Mouse (Mus musculus): Measurements from ENCODE around the gene Sgsm3. TPM values are rescaled to one million over a fixed set of nuclear protein-coding genes. Genes with fewer than 3 reads are reported as not detected.

Sgsm3 gene
- polyA plus RNA-seq, 1 experiment from 2014 or later = 31.1 TPM

GRCm38 (mm10) chr15:81010114-81010513 lies 32.5 kb downstream of the Sgsm3 start:
- H3K4me3 ChIP-seq (ENCODE audit: low read depth, low read length) = no peak overlapping the region
- H3K4me1 ChIP-seq (replicated peaks; ENCODE audit: control insufficient read depth, insufficient read depth, low read length) = no peaks in the 10 kb centered on the region
- H3K9me3 ChIP-seq (ENCODE audit: control insufficient read depth, low read length) = no peaks in the 10 kb centered on the region
- H3K4me2 ChIP-seq (ENCODE audit: low read depth, low read length, severe bottlenecking) = no peak overlapping the region
- H3K9ac ChIP-seq (ENCODE audit: low read length) = no peak overlapping the region
- H3K36me3 ChIP-seq (ENCODE audit: control insufficient read depth, insufficient read depth, low read length) = peaks cover 4% of the 10 kb centered on the region; the same call in 1 of the 2 replicates
- no peaks in the 10 kb centered on the region for H3K27me3 ChIP-seq (ENCODE audit: control insufficient read depth, insufficient read depth, low read length)
- DNase-seq (ENCODE audit: low spot score) = no peak
- WGBS = 87% methylated on average over 7 of the region's 7 CpGs
- H3K27ac ChIP-seq (ENCODE audit: low read depth, low read length) = no peak overlapping the region
- ATAC-seq (replicated peaks; ENCODE audit: low FRiP score) = no peak

DNA sequence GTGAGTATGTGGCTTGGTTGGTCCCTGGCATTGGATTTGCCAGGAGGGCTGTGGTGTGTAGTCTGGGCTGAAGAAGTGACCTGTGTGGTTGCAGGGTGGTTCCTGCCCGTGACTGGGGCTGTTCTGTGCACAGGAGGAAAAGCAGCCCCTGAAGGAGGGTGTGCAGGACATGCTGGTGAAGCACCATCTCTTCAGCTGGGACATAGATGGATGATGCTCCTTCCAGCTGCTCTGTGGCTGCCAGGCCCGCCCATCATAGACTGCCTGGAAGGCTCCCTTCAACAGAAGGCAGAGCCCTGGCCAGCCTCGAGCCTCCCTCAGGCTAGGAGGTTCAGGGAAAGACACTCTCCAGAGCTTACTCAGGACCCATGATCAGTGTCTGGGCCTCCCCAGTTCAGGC lies 34.0 kb downstream of the Sgsm3 start:
- H3K27ac ChIP-seq (ENCODE audit: low read depth, low read length) = no peak overlapping the region
- H3K36me3 ChIP-seq (ENCODE audit: control insufficient read depth, insufficient read depth, low read length) = peaks cover 4% of the 10 kb centered on the region; the same call in 1 of the 2 replicates
- no peaks in the 10 kb centered on the region for H3K27me3 ChIP-seq (ENCODE audit: control insufficient read depth, insufficient read depth, low read length)
- no peak for DNase-seq (ENCODE audit: low spot score)
- H3K4me2 ChIP-seq (ENCODE audit: low read depth, low read length, severe bottlenecking) = no peak overlapping the region
- H3K9me3 ChIP-seq (ENCODE audit: control insufficient read depth, low read length) = no peaks in the 10 kb centered on the region
- no peak for ATAC-seq (replicated peaks; ENCODE audit: low FRiP score)
- WGBS = 75% methylated on average over 3 of the region's 3 CpGs
- no peaks in the 10 kb centered on the region for H3K4me1 ChIP-seq (replicated peaks; ENCODE audit: control insufficient read depth, insufficient read depth, low read length)
- H3K4me3 ChIP-seq (ENCODE audit: low read depth, low read length) = no peak overlapping the region
- no peak overlapping the region for H3K9ac ChIP-seq (ENCODE audit: low read length)

DNA sequence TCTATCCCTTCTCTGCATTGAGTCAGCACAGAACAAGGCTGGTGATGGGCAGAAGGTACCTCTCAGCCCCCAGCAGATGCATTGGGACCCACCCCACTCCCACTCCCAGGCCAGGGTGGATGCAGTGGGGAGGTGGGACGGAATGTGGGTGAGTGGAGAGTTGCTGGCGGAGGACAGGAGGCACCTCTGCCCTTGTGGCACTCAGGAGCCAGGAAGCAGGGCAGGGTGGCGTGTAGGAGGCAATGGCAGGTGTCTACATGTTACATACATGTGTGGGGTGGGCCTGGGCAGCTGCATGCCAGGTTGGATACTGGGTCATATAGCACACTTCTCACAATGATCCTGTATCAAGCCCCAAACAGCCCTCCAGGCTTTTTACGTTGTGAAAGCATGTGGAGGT lies 34.8 kb downstream of the Sgsm3 start:
- H3K4me3 ChIP-seq (ENCODE audit: low read depth, low read length) = no peak overlapping the region
- H3K27ac ChIP-seq (ENCODE audit: low read depth, low read length) = no peak overlapping the region
- no peak overlapping the region for H3K9ac ChIP-seq (ENCODE audit: low read length)
- no peaks in the 10 kb centered on the region for H3K27me3 ChIP-seq (ENCODE audit: control insufficient read depth, insufficient read depth, low read length)
- WGBS = 92% methylated on average over 4 of the region's 4 CpGs
- ATAC-seq (replicated peaks; ENCODE audit: low FRiP score) (no peak), DNase-seq (ENCODE audit: low spot score) (no peak)
- no peaks in the 10 kb centered on the region for H3K9me3 ChIP-seq (ENCODE audit: control insufficient read depth, low read length)
- H3K4me1 ChIP-seq (replicated peaks; ENCODE audit: control insufficient read depth, insufficient read depth, low read length) = no peaks in the 10 kb centered on the region
- peaks cover 4% of the 10 kb centered on the region; the same call in 1 of the 2 replicates for H3K36me3 ChIP-seq (ENCODE audit: control insufficient read depth, insufficient read depth, low read length)
- H3K4me2 ChIP-seq (ENCODE audit: low read depth, low read length, severe bottlenecking) = no peak overlapping the region

DNA sequence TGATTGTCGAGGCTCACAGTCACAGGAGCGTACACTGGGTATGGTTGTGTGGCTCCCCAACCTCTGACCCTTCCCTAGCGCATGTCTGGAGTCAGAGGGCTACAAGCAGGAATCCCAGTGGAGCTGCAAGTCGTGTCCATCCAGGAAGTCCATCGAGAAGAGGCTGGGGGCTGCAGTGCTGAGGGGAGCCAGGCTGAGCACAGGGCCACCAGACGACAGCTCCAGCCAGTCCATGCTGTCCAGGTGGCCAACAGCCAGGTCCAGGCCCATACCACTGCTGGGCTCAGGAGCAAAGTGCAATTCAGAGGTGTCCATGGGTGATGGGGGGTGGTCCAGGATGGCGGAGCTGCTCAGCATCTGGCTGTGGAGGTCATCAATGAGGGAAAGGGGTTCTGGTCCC lies 35.6 kb downstream of the Sgsm3 start:
- Histone ChIP-seq H3K9ac (ENCODE audit: low read length) (no peak overlapping the region), H3K4me2 (ENCODE audit: low read depth, low read length, severe bottlenecking) (no peak overlapping the region), H3K9me3 (ENCODE audit: control insufficient read depth, low read length) (no peaks in the 10 kb centered on the region), H3K27ac (ENCODE audit: low read depth, low read length) (no peak overlapping the region), H3K36me3 (ENCODE audit: control insufficient read depth, insufficient read depth, low read length) (peaks cover 4% of the 10 kb centered on the region; the same call in 1 of the 2 replicates), H3K4me3 (ENCODE audit: low read depth, low read length) (no peak overlapping the region), H3K27me3 (ENCODE audit: control insufficient read depth, insufficient read depth, low read length) (no peaks in the 10 kb centered on the region), H3K4me1 (replicated peaks; ENCODE audit: control insufficient read depth, insufficient read depth, low read length) (no peaks in the 10 kb centered on the region)
- 93% methylated on average over 7 of the region's 7 CpGs for WGBS
- ATAC-seq (replicated peaks; ENCODE audit: low FRiP score) = no peak
- no peak for DNase-seq (ENCODE audit: low spot score)

GRCm38 (mm10) chr15:81015068-81015744 lies 37.6 kb downstream of the Sgsm3 start:
- H3K9me3 ChIP-seq (ENCODE audit: control insufficient read depth, low read length) = no peaks in the 10 kb centered on the region
- ATAC-seq (replicated peaks; ENCODE audit: low FRiP score) (no peak), DNase-seq (ENCODE audit: low spot score) (no peak)
- H3K4me3 ChIP-seq (ENCODE audit: low read depth, low read length) = no peak overlapping the region
- H3K9ac ChIP-seq (ENCODE audit: low read length) = no peak overlapping the region
- 88% methylated on average over 5 of the region's 5 CpGs for WGBS
- no peaks in the 10 kb centered on the region for H3K27me3 ChIP-seq (ENCODE audit: control insufficient read depth, insufficient read depth, low read length)
- H3K4me2 ChIP-seq (ENCODE audit: low read depth, low read length, severe bottlenecking) = no peak overlapping the region
- H3K27ac ChIP-seq (ENCODE audit: low read depth, low read length) = no peak overlapping the region
- H3K36me3 ChIP-seq (ENCODE audit: control insufficient read depth, insufficient read depth, low read length) = peaks cover 4% of the 10 kb centered on the region; the same call in 1 of the 2 replicates
- H3K4me1 ChIP-seq (replicated peaks; ENCODE audit: control insufficient read depth, insufficient read depth, low read length) = no peaks in the 10 kb centered on the region

DNA sequence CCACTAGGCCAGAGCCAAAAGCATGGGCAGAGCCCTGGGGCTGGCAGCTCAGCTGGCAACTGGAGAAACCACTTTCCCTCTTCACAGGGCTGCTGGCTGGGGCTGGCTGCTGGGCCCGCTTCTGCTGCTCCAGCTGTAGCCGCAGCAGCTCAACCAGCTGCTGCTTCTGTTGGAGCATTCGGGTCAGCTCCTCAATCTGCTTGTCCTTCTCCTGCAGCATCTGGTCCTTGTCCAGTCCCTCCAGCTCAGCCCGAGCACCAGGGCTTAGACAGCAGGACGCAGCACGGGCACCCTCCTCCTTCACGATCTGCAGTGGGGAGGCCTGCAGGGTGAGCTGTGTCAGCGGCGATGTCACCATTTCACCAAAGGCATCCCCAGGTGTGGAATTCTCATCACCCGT lies 38.9 kb downstream of the Sgsm3 start:
- DNase-seq (ENCODE audit: low spot score) = no peak
- no peaks in the 10 kb centered on the region for H3K9me3 ChIP-seq (ENCODE audit: control insufficient read depth, low read length)
- no peak overlapping the region for H3K4me2 ChIP-seq (ENCODE audit: low read depth, low read length, severe bottlenecking)
- WGBS = 95% methylated on average over 10 of the region's 10 CpGs
- no peak for ATAC-seq (replicated peaks; ENCODE audit: low FRiP score)
- no peak overlapping the region for H3K9ac ChIP-seq (ENCODE audit: low read length)
- no peak overlapping the region for H3K27ac ChIP-seq (ENCODE audit: low read depth, low read length)
- no peaks in the 10 kb centered on the region for H3K4me1 ChIP-seq (replicated peaks; ENCODE audit: control insufficient read depth, insufficient read depth, low read length)
- no peaks in the 10 kb centered on the region for H3K27me3 ChIP-seq (ENCODE audit: control insufficient read depth, insufficient read depth, low read length)
- peaks cover 4% of the 10 kb centered on the region; the same call in 1 of the 2 replicates for H3K36me3 ChIP-seq (ENCODE audit: control insufficient read depth, insufficient read depth, low read length)
- H3K4me3 ChIP-seq (ENCODE audit: low read depth, low read length) = no peak overlapping the region

DNA sequence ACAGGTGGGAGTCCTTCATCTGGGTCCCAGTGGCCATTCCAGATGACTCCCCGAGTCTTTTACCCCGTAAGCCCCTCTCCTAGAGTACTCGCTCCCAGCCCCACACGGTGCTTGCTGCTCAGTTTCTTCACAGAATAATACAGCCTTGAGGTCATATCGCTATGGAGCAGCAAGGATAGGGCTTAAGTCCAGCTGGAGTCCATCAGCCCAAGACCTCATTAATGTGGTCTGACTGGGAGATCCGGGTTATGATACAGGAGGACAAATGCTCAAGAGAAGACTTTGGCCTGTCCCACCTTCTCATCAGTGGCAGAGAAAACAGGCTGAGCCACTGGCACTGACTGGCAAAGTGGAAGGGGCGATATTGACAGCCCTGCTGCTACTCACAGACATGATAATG lies 39.7 kb downstream of the Sgsm3 start:
- no peak for DNase-seq (ENCODE audit: low spot score)
- no peaks in the 10 kb centered on the region for H3K9me3 ChIP-seq (ENCODE audit: control insufficient read depth, low read length)
- peaks cover 4% of the 10 kb centered on the region; the same call in 1 of the 2 replicates for H3K36me3 ChIP-seq (ENCODE audit: control insufficient read depth, insufficient read depth, low read length)
- no peak overlapping the region for H3K4me2 ChIP-seq (ENCODE audit: low read depth, low read length, severe bottlenecking)
- no peak overlapping the region for H3K9ac ChIP-seq (ENCODE audit: low read length)
- H3K27me3 ChIP-seq (ENCODE audit: control insufficient read depth, insufficient read depth, low read length) = no peaks in the 10 kb centered on the region
- ATAC-seq (replicated peaks; ENCODE audit: low FRiP score) = no peak
- no peak overlapping the region for H3K27ac ChIP-seq (ENCODE audit: low read depth, low read length)
- 90% methylated on average over 7 of the region's 7 CpGs for WGBS
- no peaks in the 10 kb centered on the region for H3K4me1 ChIP-seq (replicated peaks; ENCODE audit: control insufficient read depth, insufficient read depth, low read length)
- H3K4me3 ChIP-seq (ENCODE audit: low read depth, low read length) = no peak overlapping the region

DNA sequence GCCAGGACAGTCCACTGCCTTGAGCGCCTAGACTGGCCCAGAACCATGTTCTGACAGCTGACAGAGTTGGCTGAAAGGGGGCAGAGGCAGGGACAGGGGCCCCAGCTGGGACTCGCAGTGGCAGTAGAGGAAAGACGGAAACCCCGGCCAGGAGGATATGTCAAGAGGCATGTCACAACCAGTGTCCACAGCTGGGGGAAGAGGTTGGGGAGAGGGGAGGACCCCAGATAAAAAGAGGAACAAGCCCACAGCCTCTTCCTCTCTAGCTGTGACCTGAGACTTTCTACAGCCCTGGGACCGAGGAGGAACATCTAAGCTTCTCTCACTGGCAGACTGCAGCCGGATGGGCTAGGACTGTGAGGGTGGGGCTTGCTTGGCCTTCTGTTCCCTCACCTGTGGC lies 43.8 kb downstream of the Sgsm3 start:
- DNase-seq (ENCODE audit: low spot score) (no peak), ATAC-seq (replicated peaks; ENCODE audit: low FRiP score) (no peak)
- no peaks in the 10 kb centered on the region for H3K27me3 ChIP-seq (ENCODE audit: control insufficient read depth, insufficient read depth, low read length)
- H3K27ac ChIP-seq (ENCODE audit: low read depth, low read length) = no peak overlapping the region
- H3K36me3 ChIP-seq (ENCODE audit: control insufficient read depth, insufficient read depth, low read length) = no peaks in the 10 kb centered on the region; the same call in 1 of the 2 replicates
- WGBS = 93% methylated on average over 6 of the region's 6 CpGs
- no peak overlapping the region for H3K4me3 ChIP-seq (ENCODE audit: low read depth, low read length)
- H3K9ac ChIP-seq (ENCODE audit: low read length) = no peak overlapping the region
- H3K4me2 ChIP-seq (ENCODE audit: low read depth, low read length, severe bottlenecking) = no peak overlapping the region
- H3K4me1 ChIP-seq (replicated peaks; ENCODE audit: control insufficient read depth, insufficient read depth, low read length) = no peaks in the 10 kb centered on the region
- no peaks in the 10 kb centered on the region for H3K9me3 ChIP-seq (ENCODE audit: control insufficient read depth, low read length)

DNA sequence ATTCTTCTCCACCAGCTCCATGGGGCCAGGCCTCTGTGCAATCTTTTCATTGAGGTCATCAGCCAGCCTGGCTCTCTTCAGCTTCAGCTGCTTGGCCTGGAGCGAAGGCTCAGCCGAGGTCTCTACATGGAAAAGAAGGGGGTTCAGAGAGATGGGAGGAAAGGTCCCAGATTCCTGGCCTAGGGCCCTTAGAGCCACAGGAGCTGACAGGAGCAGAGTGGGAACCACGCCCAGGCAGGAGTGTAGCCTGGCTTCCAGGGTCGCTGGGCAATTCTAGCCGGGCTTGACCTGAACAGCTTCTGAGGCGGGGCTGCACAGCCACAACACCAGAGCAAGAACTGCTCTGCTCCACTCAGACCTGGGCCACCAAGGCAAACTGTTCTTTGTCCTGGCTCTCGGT lies 44.9 kb downstream of the Sgsm3 start:
- Histone ChIP-seq H3K4me1 (replicated peaks; ENCODE audit: control insufficient read depth, insufficient read depth, low read length) (no peaks in the 10 kb centered on the region), H3K9ac (ENCODE audit: low read length) (no peak overlapping the region), H3K27ac (ENCODE audit: low read depth, low read length) (no peak overlapping the region), H3K9me3 (ENCODE audit: control insufficient read depth, low read length) (no peaks in the 10 kb centered on the region), H3K27me3 (ENCODE audit: control insufficient read depth, insufficient read depth, low read length) (no peaks in the 10 kb centered on the region), H3K4me2 (ENCODE audit: low read depth, low read length, severe bottlenecking) (no peak overlapping the region), H3K4me3 (ENCODE audit: low read depth, low read length) (no peak overlapping the region), H3K36me3 (ENCODE audit: control insufficient read depth, insufficient read depth, low read length) (no peaks in the 10 kb centered on the region)
- DNase-seq (ENCODE audit: low spot score) (no peak), ATAC-seq (replicated peaks; ENCODE audit: low FRiP score) (no peak)
- 86% methylated on average over 7 of the region's 7 CpGs for WGBS
